Mouse (Mus musculus): ENCODE data around the gene Stx16.

- TF ChIP-seq POLR2A (IDR thresholded peaks at IDR 0.05; ENCODE audit: control insufficient read depth in 1 of 2, insufficient read depth in 1 of 2, low read depth in 1 of 2, low read length in 2 of 2, poor library complexity in 1 of 2) (no peak), GATA1 (IDR thresholded peaks at IDR 0.05; ENCODE audit: low read depth, low read length) (no peak), RAD21 (IDR thresholded peaks at IDR 0.05; ENCODE audit: low read depth, low read length) (no peak), CTCF (IDR thresholded peaks at IDR 0.05 in 2 of 3, conservative IDR thresholded peaks at IDR 0.05 in 1 of 3; ENCODE audit: control insufficient read depth in 1 of 3, insufficient read depth in 1 of 3, low read depth in 2 of 3, low read length in 3 of 3, poor library complexity in 1 of 3, severe bottlenecking in 1 of 3) (no peak), POLR2AphosphoS5 (IDR thresholded peaks at IDR 0.05; ENCODE audit: borderline replicate concordance, low read depth, low read length) (no peak), EP300 (IDR thresholded peaks at IDR 0.05; ENCODE audit: low read depth in 1 of 2, low read length in 2 of 2) (no peak), POLR2AphosphoS2 (IDR thresholded peaks at IDR 0.05; ENCODE audit: low read length) (no peak)
Measured at GRCm38 (mm10) chr2:174128926-174129325, 52.8 kb downstream of the Stx16 start.

All from MEL (cell line).